Comparison of ENCODE assay signal across 24 mouse cellular contexts in genomic region chr14:11699654-11700053, GRCm38 (mm10).
"Had no signal": no experiment of that assay in that cellular context is flagged by ENCODE, and none has a peak within 500 bp of the region (broad histone marks: within the 10 kb centered on the region; RNA-seq: fewer than 3 reads in every experiment).

No protein-coding gene starts in this region.

- H3K36me3 ChIP-seq: embryonic facial prominence, embryonic 10.5 days; embryonic facial prominence, embryonic 12.5 days; embryonic facial prominence, embryonic 13.5 days; embryonic facial prominence, embryonic 15.5 days; forebrain, embryonic 10.5 days; forebrain, embryonic 12.5 days; forebrain, embryonic 15.5 days; heart, embryonic 10.5 days had no signal

- H3K4me3 ChIP-seq: embryonic facial prominence, embryonic 10.5 days; embryonic facial prominence, embryonic 12.5 days; embryonic facial prominence, embryonic 13.5 days; embryonic facial prominence, embryonic 15.5 days; erythroblast, embryonic 14.5 days; forebrain, embryonic 10.5 days; forebrain, embryonic 12.5 days; forebrain, embryonic 13.5 days; forebrain, embryonic 15.5 days; gastrocnemius, adult 2 months; heart, adult 2 months; heart, embryonic 10.5 days had no signal

- H3K9me3 ChIP-seq: embryonic facial prominence, embryonic 10.5 days; embryonic facial prominence, embryonic 12.5 days; embryonic facial prominence, embryonic 13.5 days; embryonic facial prominence, embryonic 15.5 days; forebrain, embryonic 10.5 days; forebrain, embryonic 12.5 days; forebrain, embryonic 13.5 days; forebrain, embryonic 15.5 days; heart, embryonic 10.5 days had no signal

- H3K4me1 ChIP-seq: forebrain, embryonic 15.5 days had no signal

- ATAC-seq: forebrain, embryonic 13.5 days; forebrain, embryonic 14.5 days; forebrain, embryonic 15.5 days; forebrain, embryonic 16.5 days; forebrain, postnatal 0 days had no signal

- H3K27me3 ChIP-seq: embryonic facial prominence, embryonic 12.5 days; embryonic facial prominence, embryonic 13.5 days; embryonic facial prominence, embryonic 15.5 days; forebrain, embryonic 12.5 days; forebrain, embryonic 13.5 days; forebrain, embryonic 15.5 days had no signal

- DNase-seq: cerebellum, adult 9-11 months; cerebellum, postnatal 25 days; cerebellum, postnatal 36 days; embryo, embryonic 11 days; forebrain, postnatal 0 days; gastrocnemius, adult 2 months; gastrocnemius, postnatal 10 days; gastrocnemius, postnatal 14 days; gastrocnemius, postnatal 25 days; gastrocnemius, postnatal 36 days; heart, adult 18-20 months; heart, adult 2 months had no signal

- H3K4me2 ChIP-seq: embryonic facial prominence, embryonic 12.5 days; embryonic facial prominence, embryonic 13.5 days; embryonic facial prominence, embryonic 15.5 days; forebrain, embryonic 12.5 days; forebrain, embryonic 13.5 days; forebrain, embryonic 15.5 days had no signal

- H3K9ac ChIP-seq: embryonic facial prominence, embryonic 12.5 days; embryonic facial prominence, embryonic 13.5 days; embryonic facial prominence, embryonic 15.5 days; forebrain, embryonic 12.5 days; forebrain, embryonic 13.5 days; forebrain, embryonic 15.5 days; forebrain, postnatal 0 days had no signal

- H3K27ac ChIP-seq: embryonic facial prominence, embryonic 10.5 days; embryonic facial prominence, embryonic 12.5 days; embryonic facial prominence, embryonic 13.5 days; embryonic facial prominence, embryonic 15.5 days; forebrain, embryonic 10.5 days; forebrain, embryonic 12.5 days; forebrain, embryonic 13.5 days; forebrain, embryonic 15.5 days; gastrocnemius, adult 2 months; heart, adult 2 months; heart, embryonic 10.5 days had no signal
